Mouse (Mus musculus): ENCODE measurements around the gene Mtmr11. TPM values are rescaled to one million over a fixed set of nuclear protein-coding genes. Genes with fewer than 3 reads are reported as not detected.
A peak's percentile ranks its signal among the peaks of the same experiment; 100 is the strongest.

The Mtmr11 gene
- 20.8 and 23.0 TPM in 2 replicates for polyA plus RNA-seq (2016; fragmentation: Nextera tagmentation; extraction: Ambion mirVana)

DNA sequence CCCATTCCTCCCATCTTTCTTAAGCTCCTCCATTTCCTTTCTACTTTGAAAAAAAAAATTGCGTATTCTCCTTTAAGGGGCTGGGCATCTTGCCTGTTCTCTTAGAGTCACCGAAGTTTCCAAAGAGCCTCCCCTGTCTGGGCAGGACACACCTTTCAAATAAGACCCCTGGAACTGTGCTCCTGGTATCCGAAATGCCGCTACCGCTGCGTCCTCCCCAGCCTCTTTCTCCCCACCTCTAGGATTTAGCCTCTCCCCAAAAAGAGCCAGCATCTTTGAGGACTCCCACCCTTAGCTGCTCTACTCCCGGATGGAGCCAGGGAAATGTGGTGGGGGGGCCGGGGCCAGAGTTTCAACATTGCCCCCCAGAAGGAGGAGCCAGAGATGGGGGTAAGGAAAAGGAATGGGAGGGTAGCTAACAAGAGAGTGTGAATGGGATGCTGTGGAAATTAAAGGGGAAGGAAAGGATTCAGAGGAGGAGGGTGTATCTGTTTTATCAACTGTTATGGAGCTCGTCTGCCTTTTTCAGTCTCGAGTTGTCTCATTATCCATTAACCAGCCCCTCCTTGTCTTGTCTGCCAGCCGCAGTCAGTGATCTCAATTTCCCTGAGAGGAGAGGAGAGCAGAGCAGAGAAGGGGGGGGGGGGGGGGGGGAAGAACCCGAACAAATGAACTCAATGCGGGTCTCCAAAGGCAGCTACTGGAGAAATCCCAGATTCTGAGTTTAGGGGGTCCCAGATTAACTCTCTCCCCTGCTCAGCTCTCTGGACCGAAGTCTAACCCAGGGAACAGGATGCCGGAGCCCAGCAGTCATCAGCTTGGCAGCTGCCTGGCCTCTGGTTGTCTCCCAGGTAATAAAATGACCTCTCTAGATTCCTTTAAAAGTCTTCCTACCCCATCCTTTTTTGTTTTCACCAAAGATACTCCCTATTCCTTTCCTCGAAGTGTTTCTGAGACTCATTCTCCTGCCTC lies at the start of gene Mtmr11:
Gene Mtmr11, plus strand, starts transcription at position 136 of the 972 bp plus-strand sequence.
- Histone ChIP-seq H3K36me3 (no peaks in the 10 kb centered on the region), H3K4me3 (peak within 1 kb of the TSS; percentile 37), H3K9me3 (replicated peaks) (no peaks in the 10 kb centered on the region), H3K4me1 (peaks cover 25% of the 10 kb centered on the region), H3K27me3 (no peaks in the 10 kb centered on the region; the same call in 1 of the 2 replicates), H3K4me2 (replicated peaks) (peak within 1 kb of the TSS; percentile 79), H3K9ac (peak within 1 kb of the TSS; percentile 59), H3K27ac (peak within 1 kb of the TSS; percentile 55)
- WGBS: 9% methylated on average over 15 of the region's 16 CpGs
- ATAC-seq (ENCODE audit: low FRiP score): no peak

DNA sequence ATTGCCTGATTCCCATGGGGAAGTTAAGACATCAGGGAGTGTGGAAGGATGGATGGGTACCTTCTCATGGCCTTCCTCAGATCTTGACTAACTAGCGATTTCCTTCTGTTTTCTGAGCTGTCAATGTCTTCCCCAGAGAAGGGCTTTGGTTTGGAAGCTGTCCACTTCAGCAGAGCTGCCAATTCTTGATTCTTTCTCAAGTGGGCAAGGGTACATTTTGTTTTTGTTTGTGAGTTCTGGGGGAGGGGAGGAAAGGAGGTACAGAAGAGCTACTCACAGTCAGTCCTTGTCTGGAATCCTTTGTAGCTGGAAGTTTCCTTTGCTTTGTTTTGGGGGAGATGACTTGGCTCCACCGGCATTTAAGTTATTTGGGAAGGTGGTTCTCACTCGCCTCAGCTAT lies 48.6 kb upstream of the Mtmr11 start:
- no peak for ATAC-seq (ENCODE audit: low FRiP score)
- H3K9ac ChIP-seq: no peak overlapping the region
- no peak overlapping the region for H3K4me2 ChIP-seq (replicated peaks)
- H3K4me1 ChIP-seq: no peaks in the 10 kb centered on the region; the same call in 1 of the 2 replicates
- no peak overlapping the region for H3K27ac ChIP-seq
- H3K9me3 ChIP-seq (replicated peaks): no peaks in the 10 kb centered on the region
- no peaks in the 10 kb centered on the region for H3K27me3 ChIP-seq
- H3K36me3 ChIP-seq: peaks cover 3% of the 10 kb centered on the region; the same call in 1 of the 2 replicates
- WGBS: 61% methylated on average over 3 of the region's 3 CpGs
- H3K4me3 ChIP-seq: no peak overlapping the region

GRCm38 (mm10) chr3:96118142-96118541 lies 43.7 kb upstream of the Mtmr11 start:
- no peak for ATAC-seq (ENCODE audit: low FRiP score)
- Histone ChIP-seq H3K27ac (no peak overlapping the region), H3K4me2 (replicated peaks) (no peak overlapping the region), H3K9me3 (replicated peaks) (no peaks in the 10 kb centered on the region), H3K4me1 (no peaks in the 10 kb centered on the region), H3K4me3 (no peak overlapping the region), H3K9ac (no peak overlapping the region), H3K36me3 (no peaks in the 10 kb centered on the region), H3K27me3 (no peaks in the 10 kb centered on the region)
- WGBS: 84% methylated on average over 2 of the region's 2 CpGs

- Histone ChIP-seq H3K4me3 (no peak overlapping the region), H3K27ac (no peak overlapping the region), H3K27me3 (no peaks in the 10 kb centered on the region), H3K4me1 (no peaks in the 10 kb centered on the region), H3K36me3 (no peaks in the 10 kb centered on the region), H3K9ac (no peak overlapping the region), H3K4me2 (replicated peaks) (no peak overlapping the region), H3K9me3 (replicated peaks) (no peaks in the 10 kb centered on the region)
- ATAC-seq (ENCODE audit: low FRiP score): no peak
- 96% methylated on average over 2 of the region's 2 CpGs for WGBS
Measured at GRCm38 (mm10) chr3:96118702-96119101, 43.1 kb upstream of the Mtmr11 start.

DNA sequence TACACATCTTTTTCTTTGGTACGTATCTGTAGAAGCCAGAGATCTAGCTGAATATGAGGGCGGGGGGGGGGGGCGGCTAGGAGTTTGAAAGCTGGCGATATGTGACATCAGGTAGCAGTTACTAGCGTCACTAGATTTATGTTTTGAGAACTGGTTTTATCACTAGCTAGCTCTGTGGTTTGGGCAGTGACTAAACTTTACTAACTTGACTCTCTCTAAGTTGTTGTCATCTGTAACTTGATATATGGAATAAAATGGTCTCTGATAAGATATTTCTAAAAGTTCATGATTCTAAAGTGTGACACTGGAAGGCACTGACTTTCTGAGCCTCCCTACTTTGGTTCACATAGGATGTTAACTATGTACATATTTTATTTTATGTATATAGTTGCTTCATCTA lies 37.6 kb upstream of the Mtmr11 start:
- ATAC-seq (ENCODE audit: low FRiP score): no peak
- WGBS: 94% methylated on average over 5 of the region's 5 CpGs
- no peaks in the 10 kb centered on the region for H3K36me3 ChIP-seq

DNA sequence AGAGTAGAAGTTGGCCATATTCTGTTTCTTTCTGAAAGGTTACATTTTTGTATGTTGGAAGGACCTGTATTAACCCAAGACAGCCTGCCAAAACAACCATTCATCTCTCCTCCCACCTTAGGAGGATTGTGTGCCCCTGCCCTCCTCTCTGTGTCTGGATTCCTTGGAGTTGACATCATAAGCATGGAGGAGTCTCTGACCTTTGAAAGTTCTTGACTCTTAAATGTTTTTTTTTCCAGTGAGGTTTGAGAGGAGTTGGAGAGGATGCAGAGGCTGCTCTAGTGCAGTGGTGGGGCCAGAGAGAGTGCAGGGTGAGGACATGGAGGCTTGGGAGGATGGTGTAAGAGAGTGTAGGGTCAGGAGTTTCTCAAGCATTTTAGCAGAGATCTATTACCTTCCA lies 33.7 kb upstream of the Mtmr11 start:
- no peaks in the 10 kb centered on the region for H3K36me3 ChIP-seq
- no peaks in the 10 kb centered on the region for H3K4me1 ChIP-seq
- no peak overlapping the region for H3K4me2 ChIP-seq (replicated peaks)
- ATAC-seq (ENCODE audit: low FRiP score): no peak
- no peak overlapping the region for H3K4me3 ChIP-seq
- no peak overlapping the region for H3K9ac ChIP-seq
- H3K27me3 ChIP-seq: no peaks in the 10 kb centered on the region
- H3K9me3 ChIP-seq (replicated peaks): no peaks in the 10 kb centered on the region
- H3K27ac ChIP-seq: no peak overlapping the region

More for the DNA sequence above, 37.6 kb upstream of the Mtmr11 start:
- H3K9me3 ChIP-seq (replicated peaks): no peaks in the 10 kb centered on the region
- H3K4me1 ChIP-seq: no peaks in the 10 kb centered on the region
- H3K27ac ChIP-seq: no peak overlapping the region
- H3K4me3 ChIP-seq: no peak overlapping the region
- no peak overlapping the region for H3K9ac ChIP-seq
- no peaks in the 10 kb centered on the region for H3K27me3 ChIP-seq
- H3K4me2 ChIP-seq (replicated peaks): no peak overlapping the region

GRCm38 (mm10) chr3:96132478-96132877 lies 29.3 kb upstream of the Mtmr11 start:
- WGBS: 82% methylated on average over 3 of the region's 3 CpGs
- no peaks in the 10 kb centered on the region for H3K9me3 ChIP-seq (replicated peaks)

GRCm38 (mm10) chr3:96133327-96133905 lies 28.4 kb upstream of the Mtmr11 start:
- 68% methylated on average over 11 of the region's 11 CpGs for WGBS
- no peak for ATAC-seq (ENCODE audit: low FRiP score)
- Histone ChIP-seq H3K27me3 (no peaks in the 10 kb centered on the region), H3K4me1 (no peaks in the 10 kb centered on the region), H3K9me3 (replicated peaks) (no peaks in the 10 kb centered on the region), H3K4me2 (replicated peaks) (no peak overlapping the region), H3K9ac (no peak overlapping the region), H3K36me3 (no peaks in the 10 kb centered on the region), H3K4me3 (no peak overlapping the region), H3K27ac (no peak overlapping the region)

More at GRCm38 (mm10) chr3:96132478-96132877, 29.3 kb upstream of the Mtmr11 start:
- no peak overlapping the region for H3K4me3 ChIP-seq
- H3K36me3 ChIP-seq: no peaks in the 10 kb centered on the region
- no peaks in the 10 kb centered on the region for H3K4me1 ChIP-seq
- H3K27ac ChIP-seq: no peak overlapping the region
- no peak for ATAC-seq (ENCODE audit: low FRiP score)
- no peak overlapping the region for H3K4me2 ChIP-seq (replicated peaks)
- H3K27me3 ChIP-seq: no peaks in the 10 kb centered on the region
- no peak overlapping the region for H3K9ac ChIP-seq

DNA sequence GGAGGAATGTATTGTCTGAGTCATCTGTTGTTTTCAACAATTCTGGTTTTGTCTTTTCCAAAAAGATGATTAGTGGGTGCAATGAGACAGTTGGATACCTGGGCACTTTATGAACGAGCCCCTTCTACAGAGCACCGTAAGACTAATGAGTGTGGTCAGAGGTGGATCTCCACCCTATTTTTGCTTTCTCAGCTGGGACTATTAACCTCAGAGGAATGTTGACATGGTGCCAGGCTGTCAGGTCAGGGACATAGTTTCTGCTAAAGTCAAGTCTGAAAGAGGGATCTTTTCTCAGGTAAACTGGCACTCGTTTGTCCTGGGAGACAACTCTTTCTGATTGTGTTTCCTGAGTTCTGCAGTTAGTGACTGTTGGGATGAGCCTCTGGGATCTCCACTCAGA lies 26.8 kb upstream of the Mtmr11 start:
- H3K4me2 ChIP-seq (replicated peaks): no peak overlapping the region
- H3K9me3 ChIP-seq (replicated peaks): no peaks in the 10 kb centered on the region
- no peak overlapping the region for H3K4me3 ChIP-seq
- no peak overlapping the region for H3K27ac ChIP-seq
- H3K9ac ChIP-seq: no peak overlapping the region
- WGBS: 77% methylated on average over 3 of the region's 3 CpGs
- H3K4me1 ChIP-seq: no peaks in the 10 kb centered on the region
- no peaks in the 10 kb centered on the region for H3K27me3 ChIP-seq
- no peak for ATAC-seq (ENCODE audit: low FRiP score)
- H3K36me3 ChIP-seq: no peaks in the 10 kb centered on the region

- WGBS: 31% methylated on average over 5 of the region's 5 CpGs
- no peaks in the 10 kb centered on the region for H3K9me3 ChIP-seq (replicated peaks)
- H3K36me3 ChIP-seq: peaks cover 43% of the 10 kb centered on the region
- ATAC-seq (ENCODE audit: low FRiP score): no peak
- no peak overlapping the region for H3K27ac ChIP-seq
- H3K27me3 ChIP-seq: no peaks in the 10 kb centered on the region
- no peak overlapping the region for H3K9ac ChIP-seq
- H3K4me2 ChIP-seq (replicated peaks): no peak overlapping the region
- H3K4me3 ChIP-seq: no peak overlapping the region
- no peaks in the 10 kb centered on the region for H3K4me1 ChIP-seq
Measured at GRCm38 (mm10) chr3:96147950-96148349, 13.9 kb upstream of the Mtmr11 start.

GRCm38 (mm10) chr3:96151836-96152235 lies 10.0 kb upstream of the Mtmr11 start:
- WGBS: 94% methylated on average over 7 of the region's 7 CpGs
- ATAC-seq (ENCODE audit: low FRiP score): no peak
- Histone ChIP-seq H3K4me1 (no peaks in the 10 kb centered on the region), H3K27me3 (no peaks in the 10 kb centered on the region), H3K9me3 (replicated peaks) (no peaks in the 10 kb centered on the region), H3K9ac (no peak overlapping the region), H3K36me3 (peaks cover 56% of the 10 kb centered on the region), H3K4me3 (no peak overlapping the region), H3K4me2 (replicated peaks) (no peak overlapping the region), H3K27ac (no peak overlapping the region)

- whole genome bisulfite sequencing: 98% methylated on average over 5 of the region's 5 CpGs
- peaks cover 56% of the 10 kb centered on the region for H3K36me3 ChIP-seq
Measured at GRCm38 (mm10) chr3:96152611-96153010, 9.2 kb upstream of the Mtmr11 start.

More at GRCm38 (mm10) chr3:96152611-96153010, 9.2 kb upstream of the Mtmr11 start:
- no peak overlapping the region for H3K4me2 ChIP-seq (replicated peaks)
- no peaks in the 10 kb centered on the region for H3K9me3 ChIP-seq (replicated peaks)
- H3K4me3 ChIP-seq: no peak overlapping the region
- H3K27ac ChIP-seq: no peak overlapping the region
- H3K9ac ChIP-seq: no peak overlapping the region
- H3K4me1 ChIP-seq: no peaks in the 10 kb centered on the region
- no peaks in the 10 kb centered on the region for H3K27me3 ChIP-seq
- no peak for ATAC-seq (ENCODE audit: low FRiP score)
